Mouse (Mus musculus) naive thymus-derived CD4-positive, alpha-beta T cell, adult 2 months (primary cell): ENCODE results near the gene Oas1f.
A peak's percentile ranks its signal among the peaks of the same experiment; 100 is the strongest.
"Not testable (repeated sequence)": the region's sequence is repeated elsewhere in the genome, so short reads cannot be mapped to it uniquely, and the experiment has no call there.

Experiments
- DNase-seq: peaks from one replicate; pipeline ENCODE4 v3.0.0-alpha.2; 2011; ENCODE audit warnings: low read depth

Oas1f gene

GRCm38 (mm10) chr5:120871469-120871868, 24.3 kb downstream of the Oas1f start:
- DNase-seq = no peak

GRCm38 (mm10) chr5:120876839-120877238, 29.7 kb downstream of the Oas1f start:
- DNase-seq = not testable (repeated sequence)

- not testable (repeated sequence) for DNase-seq
These were observed 30.2 kb downstream of the Oas1f start for GRCm38 (mm10) chr5:120877407-120877806.

- not testable (repeated sequence) for DNase-seq
These were observed 31.6 kb downstream of the Oas1f start for GRCm38 (mm10) chr5:120878803-120879202.

GRCm38 (mm10) chr5:120881681-120882080, 34.5 kb downstream of the Oas1f start:
- DNase-seq = not testable (repeated sequence)

GRCm38 (mm10) chr5:120887413-120887812, 40.2 kb downstream of the Oas1f start, which contains the start of gene Oas1g:
Gene Oas1g, minus strand, starts transcription at chr5:120887613.
- DNase-seq = not testable (repeated sequence)

- no peak for DNase-seq
These were observed 40.7 kb downstream of the Oas1f start for GRCm38 (mm10) chr5:120887831-120888230.

- not testable (repeated sequence) for DNase-seq
These were observed 41.2 kb downstream of the Oas1f start for GRCm38 (mm10) chr5:120888294-120888815.

- no peak for DNase-seq
These were observed 42.9 kb downstream of the Oas1f start for GRCm38 (mm10) chr5:120890026-120890425.

- no peak for DNase-seq
These were observed 43.8 kb downstream of the Oas1f start for GRCm38 (mm10) chr5:120890991-120891390.

- not testable (repeated sequence) for DNase-seq
These were observed 44.5 kb downstream of the Oas1f start for GRCm38 (mm10) chr5:120891566-120892242.

- no peak for DNase-seq
These were observed 45.1 kb downstream of the Oas1f start for GRCm38 (mm10) chr5:120892243-120892660.

- DNase-seq = not testable (repeated sequence)
These were observed 46.7 kb downstream of the Oas1f start for GRCm38 (mm10) chr5:120893866-120894265.

- DNase-seq = not testable (repeated sequence)
These were observed 47.5 kb downstream of the Oas1f start for GRCm38 (mm10) chr5:120894692-120895091.

- DNase-seq = no peak
These were observed 48.2 kb downstream of the Oas1f start for GRCm38 (mm10) chr5:120895231-120895900.

GRCm38 (mm10) chr5:120898307-120898706, 51.1 kb downstream of the Oas1f start:
- DNase-seq = no peak

GRCm38 (mm10) chr5:120898726-120899125, 51.6 kb downstream of the Oas1f start:
- no peak for DNase-seq

GRCm38 (mm10) chr5:120900666-120901065, 53.5 kb downstream of the Oas1f start:
- DNase-seq = no peak

GRCm38 (mm10) chr5:120902056-120902455, 54.9 kb downstream of the Oas1f start:
- no peak for DNase-seq

GRCm38 (mm10) chr5:120906791-120907733, 59.9 kb downstream of the Oas1f start, which contains the start of gene Oas1a:
Gene Oas1a, minus strand, starts transcription at chr5:120907521.
- peak; percentile 13 for DNase-seq
